In the genomic region with DNA sequence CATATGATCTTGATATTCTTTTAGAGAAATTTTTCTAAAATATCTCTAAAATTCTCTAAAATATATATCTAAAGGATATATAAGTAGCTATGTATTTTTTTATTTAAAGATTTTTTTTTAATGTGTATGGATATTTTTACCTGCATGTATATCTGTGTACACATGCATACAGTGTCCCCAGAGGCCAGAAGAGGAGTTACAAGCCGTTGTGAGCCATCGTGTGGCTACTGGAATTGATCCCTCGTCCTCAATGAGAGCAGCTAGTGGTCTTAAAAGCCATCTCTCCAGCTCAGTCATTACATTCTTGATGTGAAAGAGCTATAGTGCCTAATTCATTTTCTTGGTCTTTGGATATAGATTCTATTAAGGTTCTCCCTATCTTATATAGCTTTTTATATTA, we compare ENCODE assay signal across 10 mouse cellular contexts. TPM values are rescaled to one million over a fixed set of nuclear protein-coding genes. Genes with fewer than 3 reads are reported as not detected.
DNase-seq lines count a peak whose midpoint lies in the region; ATAC-seq and TF ChIP-seq lines count a peak whose summit lies in the region.
"Had no signal": no experiment of that assay in that cellular context is flagged by ENCODE, and none has a peak within 500 bp of the region (broad histone marks: within the 10 kb centered on the region; RNA-seq: fewer than 3 reads in every experiment).

No protein-coding gene starts in this region.

- no peak overlapping the region for H3K9ac ChIP-seq in CH12.LX (ENCODE audit: insufficient read depth, low read depth)
- H3K9ac ChIP-seq: heart, embryonic 15.5 days; liver, embryonic 15.5 days had no signal

- no peaks in the 10 kb centered on the region for H3K4me1 ChIP-seq in kidney, adult 2 months (ENCODE audit: control insufficient read depth, insufficient read depth, low read length)
- no peaks in the 10 kb centered on the region for H3K4me1 ChIP-seq in CH12.LX (ENCODE audit: control insufficient read depth in 1 of 2, insufficient read depth in 2 of 2)
- H3K4me1 ChIP-seq: heart, embryonic 15.5 days; liver, embryonic 15.5 days had no signal

- H3K9me3 ChIP-seq in CH12.LX (replicated peaks; ENCODE audit: low read length) = no peaks in the 10 kb centered on the region
- H3K9me3 ChIP-seq: heart, embryonic 15.5 days; liver, embryonic 15.5 days had no signal

- no peak overlapping the region for H3K27ac ChIP-seq in kidney, adult 2 months (ENCODE audit: insufficient read depth, low read depth, low read length)
- no peak overlapping the region for H3K27ac ChIP-seq in CH12.LX (ENCODE audit: insufficient read depth, low read depth)
- H3K27ac ChIP-seq: heart, embryonic 15.5 days; liver, embryonic 15.5 days had no signal

- no peak overlapping the region for H3K4me2 ChIP-seq in CH12.LX (ENCODE audit: insufficient read depth, low read depth, poor library complexity, severe bottlenecking)
- H3K4me2 ChIP-seq: heart, embryonic 15.5 days; liver, embryonic 15.5 days had no signal

- no peak for TF ChIP-seq EP300 in CH12.LX (IDR thresholded peaks at IDR 0.05; ENCODE audit: low read length)

- WGBS in kidney, adult 2 months = 21% methylated on average over 3 of the region's 3 CpGs

- TF ChIP-seq POLR2A in kidney, adult 2 months (IDR thresholded peaks at IDR 0.05; ENCODE audit: low read depth, low read length) = no peak
- no peak for TF ChIP-seq POLR2A in CH12.LX (IDR thresholded peaks at IDR 0.05; ENCODE audit: low read depth, low read length)

- TF ChIP-seq RAD21 in CH12.LX (IDR thresholded peaks at IDR 0.05; ENCODE audit: low read depth, low read length) = peak; percentile 28

- in situ Hi-C loops in CH12.LX (cut with MboI; ENCODE audit: low pct_ligation_motif_present, low pct_unique_long_range_greater_than_20kb, low sequenced_read_pairs) = no loop called here

- peaks cover 22% of the 10 kb centered on the region for H3K36me3 ChIP-seq in kidney, adult 2 months (ENCODE audit: control insufficient read depth, insufficient read depth, low read length)
- peaks cover 6 to 19% of the 10 kb centered on the region in 2 experiments for H3K36me3 ChIP-seq in CH12.LX (replicated peaks in 1 of 2; ENCODE audit: control insufficient read depth in 1 of 2, insufficient read depth in 1 of 2, low read length in 1 of 2)

- no peaks in the 10 kb centered on the region for H3K79me2 ChIP-seq in CH12.LX (replicated peaks; ENCODE audit: control insufficient read depth, extremely low read depth, insufficient read depth, poor library complexity, severe bottlenecking)

- H3K4me3 ChIP-seq in kidney, adult 2 months (ENCODE audit: insufficient read depth, low read depth, low read length) = no peak overlapping the region
- H3K4me3 ChIP-seq in CH12.LX (replicated peaks in 1 of 3; ENCODE audit: low read depth in 2 of 3, low read length in 2 of 3, poor library complexity in 1 of 3) = no peak overlapping the region
- H3K4me3 ChIP-seq: heart, embryonic 15.5 days; liver, embryonic 15.5 days had no signal

- peak; percentile 48 for TF ChIP-seq CTCF in kidney, adult 2 months (conservative IDR thresholded peaks at IDR 0.05; ENCODE audit: insufficient read depth, insufficient read length, low read depth, low read length)
- TF ChIP-seq CTCF in CH12.LX (conservative IDR thresholded peaks at IDR 0.05 in 1 of 2, IDR thresholded peaks at IDR 0.05 in 1 of 2; ENCODE audit: low read depth in 2 of 2, low read length in 2 of 2) = peak in 1 of 2 experiments; percentile 57; a peak in 3 of 4 replicates

- intact Hi-C loops in left cerebral cortex, postnatal 25 days (cut with DNase I) = loop anchor here (10.0 kb wide), 1 partner anchor 224 kb away; no protein-coding TSS in a partner anchor

- ATAC-seq in common myeloid progenitor, adult 5-6 weeks (replicated peaks; ENCODE audit: low read depth, poor library complexity, severe bottlenecking) = 0 out of 2 replicates have a peak, but pooled peaks have one; percentile 36
- ATAC-seq: intestine, embryonic 16.5 days had no signal

- H3K27me3 ChIP-seq in kidney, adult 2 months (replicated peaks; ENCODE audit: control insufficient read depth, insufficient read depth, low read length) = no peaks in the 10 kb centered on the region
- H3K27me3 ChIP-seq in CH12.LX (replicated peaks) = no peaks in the 10 kb centered on the region
- H3K27me3 ChIP-seq: heart, embryonic 15.5 days; liver, embryonic 15.5 days had no signal

- dilution Hi-C loops in CH12.LX (cut with MboI; ENCODE audit: extremely low pct_ligation_motif_present, extremely low pct_unique_long_range_greater_than_20kb, low sequenced_read_pairs) = no loop called here

- DNase-seq in kidney, adult 2 months = no peak
- no peak for DNase-seq in kidney, adult 9 months
- peak; percentile 15 for DNase-seq in A20 (ENCODE audit: low read depth, low spot score)
- peak; percentile 18 for DNase-seq in CH12.LX (ENCODE audit: extremely low read depth)
- DNase-seq in left cerebral cortex, postnatal 25 days (ENCODE audit: low spot score in 2 of 2) = no peak
- DNase-seq in Muller cell, postnatal 12 days (ENCODE audit: inconsistent ontology term) = no peak

TF ChIP-seq in CH12.LX, 34 proteins besides CTCF, POLR2A, EP300 and RAD21:
- no peak for TF ChIP-seq ZMIZ1 (IDR thresholded peaks at IDR 0.05; ENCODE audit: low read depth, low read length)
- no peak for TF ChIP-seq MYC (IDR thresholded peaks at IDR 0.05; ENCODE audit: low read depth, low read length)
- no peak for TF ChIP-seq SMC3 (IDR thresholded peaks at IDR 0.05; ENCODE audit: low read depth, low read length)
- TF ChIP-seq TCF12 (IDR thresholded peaks at IDR 0.05; ENCODE audit: low read depth, low read length) = no peak
- no peak for TF ChIP-seq TBP (conservative IDR thresholded peaks at IDR 0.05; ENCODE audit: low read depth, low read length)
- TF ChIP-seq MEF2A (IDR thresholded peaks at IDR 0.05; ENCODE audit: borderline replicate concordance, low read depth, low read length) = no peak
- TF ChIP-seq MAX (IDR thresholded peaks at IDR 0.05; ENCODE audit: low read length) = no peak
- no peak for TF ChIP-seq BHLHE40 (IDR thresholded peaks at IDR 0.05; ENCODE audit: low read depth, low read length)
- TF ChIP-seq MAZ (IDR thresholded peaks at IDR 0.05; ENCODE audit: low read depth, low read length) = no peak
- TF ChIP-seq USF2 (conservative IDR thresholded peaks at IDR 0.05; ENCODE audit: low read depth, low read length) = no peak
- no peak for TF ChIP-seq ZKSCAN1 (IDR thresholded peaks at IDR 0.05; ENCODE audit: borderline replicate concordance, low read depth, low read length)
- TF ChIP-seq CHD2 (IDR thresholded peaks at IDR 0.05; ENCODE audit: low read length) = no peak
- no peak for TF ChIP-seq CHD1 (IDR thresholded peaks at IDR 0.05; ENCODE audit: low read depth, low read length)
- TF ChIP-seq USF1 (IDR thresholded peaks at IDR 0.05; ENCODE audit: low read depth, low read length) = no peak
- TF ChIP-seq E2F4 (IDR thresholded peaks at IDR 0.05; ENCODE audit: insufficient replicate concordance, low read depth, low read length) = no peak
- TF ChIP-seq RCOR1 (conservative IDR thresholded peaks at IDR 0.05; ENCODE audit: low read depth, low read length) = no peak
- TF ChIP-seq JUND (conservative IDR thresholded peaks at IDR 0.05; ENCODE audit: low read depth, low read length) = no peak
- no peak for TF ChIP-seq JUN (IDR thresholded peaks at IDR 0.05; ENCODE audit: insufficient read depth, low read depth, low read length)
TF ChIP-seq in CH12.LX: peak in this region for 0.

RNA-seq across cellular contexts. Expression of a gene that starts 20.2 kb away (rescaled TPM):
- 2.9 and 3.7 TPM in 2 replicates for polyA plus RNA-seq in kidney, adult 2 months (2012; rRNA removed)
- total RNA-seq in CH12.LX (2012; rRNA removed) = not detected in 2 replicates
- total RNA-seq in CH12.LX (2014; rRNA removed) = not detected in 2 replicates
- not detected in 2 replicates for polyA plus RNA-seq in CH12.LX (2012; ENCODE audit: insufficient read length, low read depth)
- not detected in 2 replicates for total RNA-seq in common myeloid progenitor, adult 5-6 weeks (2017)
- total RNA-seq in left cerebral cortex, postnatal 25 days (2021) = 1 to 10 TPM; 6.2 to 6.6 TPM
- polyA plus RNA-seq: liver, embryonic 15.5 days had no signal

RNA-seq across cellular contexts. Expression of a gene that starts 24.9 kb away (rescaled TPM):
- 11.8 and 14.3 TPM in 2 replicates for polyA plus RNA-seq in kidney, adult 2 months (2012; rRNA removed)
- total RNA-seq in CH12.LX (2012; rRNA removed) (2.5 and 2.9 TPM in 2 replicates), CH12.LX (2014; rRNA removed) (1.4 and 1.8 TPM in 2 replicates)
- polyA plus RNA-seq in CH12.LX (2012; ENCODE audit: insufficient read length, low read depth) = 2.8 and 5.0 TPM in 2 replicates
- total RNA-seq in common myeloid progenitor, adult 5-6 weeks (2017) = 19.5 and 55.4 TPM in 2 replicates
- total RNA-seq in left cerebral cortex, postnatal 25 days (2021) = 10 to 100 TPM; 58.8 to 67.8 TPM

RNA-seq across cellular contexts. Expression of a gene that starts 29.8 kb away (rescaled TPM):
- polyA plus RNA-seq in kidney, adult 2 months (2012; rRNA removed) = 164 and 283 TPM in 2 replicates
- total RNA-seq in CH12.LX (2012; rRNA removed) (not detected in 2 replicates), CH12.LX (2014; rRNA removed) (not detected in 2 replicates)
- not detected in 2 replicates for polyA plus RNA-seq in CH12.LX (2012; ENCODE audit: insufficient read length, low read depth)
- not detected in 2 replicates for total RNA-seq in common myeloid progenitor, adult 5-6 weeks (2017)
- under 1 TPM in 1 of 2 experiments, not detected in 1; 0.25 TPM for total RNA-seq in left cerebral cortex, postnatal 25 days (2021)
- polyA plus RNA-seq: intestine, embryonic 16.5 days; liver, embryonic 15.5 days had no signal

Comparison
In these comparisons a context has a peak if more than half of its experiments do, and no peak if none do; other contexts are left out.
1. DNase-seq: peak in A20 (single experiment) and CH12.LX (single experiment); none in kidney, adult 2 months (single experiment), kidney, adult 9 months (single experiment), left cerebral cortex, postnatal 25 days (0 of 2) and Muller cell, postnatal 12 days (single experiment).